Mouse (Mus musculus) heart, adult 2 months (tissue): ENCODE measurements at regions not wholly inside any gene's neighbourhood (a gene's known extent, or its start where the extent isn't known, plus 50 kb on each side); places are given as distances from the start of the nearest gene placed in this dataset.

Source experiments
- DNase-seq, 2 experiments: peaks; one replicate each; pipeline ENCODE4 v3.0.0; 2021
- H3K27ac ChIP-seq: fragments of 200-600 bp; 2 replicates; pipeline ENCODE4 v1.8.1; 2022
- H3K27me3 ChIP-seq: fragments of 200-500 bp; 2 replicates; pipeline ENCODE4 v1.6.1; 2012; ENCODE audit warnings: mild to moderate bottlenecking, low read length, inconsistent platforms, mixed read lengths; ENCODE audit not compliant: control insufficient read depth, insufficient read depth
- H3K36me3 ChIP-seq: fragments of 200-500 bp; 2 replicates; pipeline ENCODE4 v1.6.1; 2012; ENCODE audit warnings: low read length, inconsistent platforms; ENCODE audit not compliant: control insufficient read depth, insufficient read depth
- H3K4me1 ChIP-seq: fragments of 200-500 bp; 2 replicates; pipeline ENCODE4 v1.6.1; 2011; ENCODE audit warnings: low read length; ENCODE audit not compliant: control insufficient read depth, insufficient read depth
- H3K4me3 ChIP-seq: fragments of 200-600 bp; 2 replicates; pipeline ENCODE4 v1.8.1; 2022
- H3K79me2 ChIP-seq: fragments of 200-500 bp; replicated peaks from 2 replicates; pipeline ENCODE4 v1.6.1; 2012; ENCODE audit warnings: mild to moderate bottlenecking, inconsistent platforms, low read length, moderate library complexity, mixed read lengths; ENCODE audit not compliant: control insufficient read depth, insufficient read depth
- H3K9ac ChIP-seq: fragments of 200-500 bp; 2 replicates; pipeline ENCODE4 v1.6.1; 2012; ENCODE audit warnings: low read depth, mild to moderate bottlenecking, control low read depth, inconsistent platforms, low read length, mixed read lengths
- CTCF ChIP-seq: fragments of 200-600 bp; IDR thresholded peaks from 2 replicates; pipeline ENCODE4 v1.8.1; 2022; ENCODE audit warnings: antibody characterized with exemption, mild to moderate bottlenecking, moderate library complexity
- EP300 ChIP-seq: fragments of 200-500 bp; IDR thresholded peaks from 2 replicates; pipeline ENCODE4 v1.6.1; 2011; ENCODE audit warnings: low read depth, low read length, control low read depth; ENCODE audit not compliant: insufficient read depth
- POLR2A ChIP-seq: fragments of 200-500 bp; IDR thresholded peaks from 2 replicates; pipeline ENCODE4 v1.6.1; 2011; ENCODE audit warnings: mild to moderate bottlenecking, low read depth, low read length, control low read depth; ENCODE audit not compliant: insufficient read depth
- WGBS: fragments of 180-500 bp; shearing (Covaris S2); methylation state at CpG from one replicate; pipeline ENCODE4 v1.1.7; 2018; 5-methylcytosine and 5-hydroxymethylcytosine counted together
- intact Hi-C: fragments of 180-260 bp; cut with DNase I; formaldehyde crosslinking; loops from one replicate; pipeline ENCODE4 v1.15.1; 2025

DNA sequence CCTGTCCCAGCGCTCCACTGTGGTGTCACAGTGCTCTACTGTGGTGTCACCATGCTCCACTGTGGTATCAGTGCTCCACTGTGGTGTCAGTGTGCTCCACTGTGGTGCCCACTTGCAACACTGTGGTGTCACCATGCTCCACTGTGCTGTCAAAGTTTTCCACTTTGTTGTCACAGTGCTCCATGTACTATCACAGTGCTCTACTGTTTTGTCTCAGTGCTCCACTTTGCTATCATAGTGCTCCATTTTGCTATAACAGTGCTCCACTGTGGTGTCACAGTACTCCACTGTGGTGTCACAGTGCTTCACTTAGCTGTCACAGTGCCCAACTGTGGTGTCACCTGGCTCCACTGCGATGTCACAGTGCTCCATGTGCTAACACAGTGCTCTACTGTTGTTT is 72.0 kb upstream of the Trpm1 start:
- H3K9ac ChIP-seq = no peak overlapping the region
- no peaks in the 10 kb centered on the region for H3K79me2 ChIP-seq
- H3K4me3 ChIP-seq = no peak overlapping the region
- WGBS = 68% methylated on average over 2 of the region's 2 CpGs
- no peak for DNase-seq
- no peak overlapping the region for H3K27ac ChIP-seq
- TF ChIP-seq EP300 (no peak), CTCF (no peak), POLR2A (no peak)
- intact Hi-C loops = no loop called here
- no peaks in the 10 kb centered on the region for H3K27me3 ChIP-seq
- H3K4me1 ChIP-seq = no peaks in the 10 kb centered on the region
- H3K36me3 ChIP-seq = no peaks in the 10 kb centered on the region

DNA sequence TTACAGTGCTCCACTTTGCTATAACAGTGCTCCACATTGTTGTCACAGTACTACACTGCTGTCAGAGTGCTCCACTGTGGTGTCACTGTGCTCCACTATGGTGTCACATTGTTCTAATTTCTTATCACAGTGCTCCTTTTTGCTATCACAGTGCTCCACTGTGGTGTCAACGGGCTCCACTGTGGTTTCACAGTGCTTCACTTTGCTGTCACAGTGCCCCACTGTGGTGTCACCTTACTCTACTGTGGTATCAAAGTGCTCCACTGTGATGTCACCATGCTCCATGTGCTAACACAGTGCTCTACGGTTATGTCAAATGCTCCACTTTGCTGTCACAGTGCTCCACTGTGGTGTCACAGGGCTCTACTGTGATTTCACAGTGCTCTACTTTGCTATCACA is 72.6 kb upstream of the Trpm1 start:
- H3K36me3 ChIP-seq = no peaks in the 10 kb centered on the region
- H3K4me1 ChIP-seq = no peaks in the 10 kb centered on the region
- no peak for DNase-seq
- H3K79me2 ChIP-seq = no peaks in the 10 kb centered on the region
- no peak overlapping the region for H3K9ac ChIP-seq
- H3K4me3 ChIP-seq = no peak overlapping the region
- H3K27me3 ChIP-seq = no peaks in the 10 kb centered on the region
- TF ChIP-seq CTCF (no peak), POLR2A (no peak), EP300 (no peak)
- H3K27ac ChIP-seq = no peak overlapping the region
- 68% methylated on average over 2 of the region's 2 CpGs for WGBS
- intact Hi-C loops = no loop called here

DNA sequence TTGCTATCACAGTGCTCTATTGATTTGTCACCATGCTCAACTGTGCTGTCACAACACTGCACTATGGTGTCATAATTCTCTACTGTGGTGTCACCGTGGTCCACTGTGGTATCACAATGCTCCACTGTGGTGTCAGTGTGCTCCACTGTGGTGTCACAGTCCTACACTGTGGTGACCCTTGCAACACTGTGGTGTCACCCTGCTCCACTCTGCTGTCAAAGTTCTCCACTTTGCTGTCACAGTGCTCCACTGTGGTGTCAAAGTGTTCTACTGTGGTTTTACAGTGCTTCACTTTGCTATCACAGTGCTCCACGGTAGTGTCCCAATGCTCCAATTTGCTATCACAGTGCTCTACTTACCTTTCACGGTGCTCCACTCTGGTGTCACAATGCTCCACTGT is 74.3 kb upstream of the Trpm1 start:
- no peak overlapping the region for H3K27ac ChIP-seq
- no peaks in the 10 kb centered on the region for H3K36me3 ChIP-seq
- 87% methylated on average over 3 of the region's 3 CpGs for WGBS
- no peak overlapping the region for H3K4me3 ChIP-seq
- H3K79me2 ChIP-seq = no peaks in the 10 kb centered on the region
- no peak for TF ChIP-seq CTCF
- no peak for TF ChIP-seq EP300
- no peak for TF ChIP-seq POLR2A
- H3K27me3 ChIP-seq = no peaks in the 10 kb centered on the region
- no peak overlapping the region for H3K9ac ChIP-seq
- no peak for DNase-seq
- no peaks in the 10 kb centered on the region for H3K4me1 ChIP-seq
- intact Hi-C loops = no loop called here

DNA sequence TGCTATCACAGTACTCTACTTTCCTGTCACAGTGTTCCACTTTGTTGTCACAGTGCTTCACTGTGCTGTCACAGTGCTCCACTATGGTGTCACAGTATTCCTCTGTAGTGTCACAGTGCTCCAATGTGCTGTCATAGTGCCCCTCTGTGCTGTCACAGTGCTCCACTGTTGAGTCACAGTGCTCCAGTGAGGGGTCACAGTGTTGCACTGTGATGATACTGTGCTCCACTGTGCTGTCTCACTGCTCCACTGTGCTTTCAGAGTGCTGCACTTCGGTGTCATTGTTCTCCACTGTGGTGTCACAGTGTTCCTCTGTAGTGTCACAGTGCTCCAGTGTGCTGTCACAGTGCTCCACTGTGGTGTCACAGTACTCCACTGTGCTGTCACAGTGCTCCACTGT is 75.0 kb upstream of the Trpm1 start:
- no peak overlapping the region for H3K27ac ChIP-seq

DNA sequence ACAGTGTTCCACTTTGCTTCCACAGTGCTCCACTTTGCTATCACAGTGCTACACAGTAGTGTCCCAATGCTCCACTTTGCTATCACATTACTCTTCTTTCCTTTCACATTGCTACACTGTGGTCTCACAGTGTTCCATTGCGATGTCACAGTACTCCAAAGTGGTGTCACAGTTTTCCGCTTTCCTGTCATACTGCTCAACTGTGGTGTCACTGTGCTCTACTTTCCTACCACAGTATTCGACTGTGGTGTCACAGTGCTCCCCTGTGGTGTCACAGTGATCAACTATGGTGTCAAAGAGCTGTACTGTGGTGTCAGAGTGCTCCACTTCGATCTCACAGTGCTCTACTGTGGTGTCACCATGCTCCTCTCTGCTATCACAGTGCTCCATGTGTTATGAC is 76.1 kb upstream of the Trpm1 start:
- Histone ChIP-seq H3K27ac (no peak overlapping the region), H3K79me2 (no peaks in the 10 kb centered on the region), H3K27me3 (no peaks in the 10 kb centered on the region), H3K4me3 (no peak overlapping the region), H3K36me3 (no peaks in the 10 kb centered on the region), H3K4me1 (no peaks in the 10 kb centered on the region), H3K9ac (no peak overlapping the region)
- DNase-seq = peak; percentile 37 to 44
- intact Hi-C loops = loop anchor here (1.0 to 2.0 kb wide), 3 partner anchors 137 to 324 kb away; no protein-coding TSS in a partner anchor
- WGBS = 56% methylated on average over 4 of the region's 4 CpGs
- TF ChIP-seq POLR2A = no peak
- TF ChIP-seq CTCF = peak; percentile 69

More for the DNA sequence above, 75.0 kb upstream of the Trpm1 start:
- no peaks in the 10 kb centered on the region for H3K79me2 ChIP-seq
- WGBS = 60% methylated on average over 1 of the region's 1 CpGs
- intact Hi-C loops = no loop called here
- no peaks in the 10 kb centered on the region for H3K4me1 ChIP-seq
- TF ChIP-seq CTCF = no peak
- TF ChIP-seq POLR2A = no peak
- no peak for TF ChIP-seq EP300
- no peaks in the 10 kb centered on the region for H3K36me3 ChIP-seq
- H3K9ac ChIP-seq = no peak overlapping the region
- peak in 1 of 2 experiments; percentile 1 for DNase-seq
- H3K27me3 ChIP-seq = no peaks in the 10 kb centered on the region
- H3K4me3 ChIP-seq = no peak overlapping the region

DNA sequence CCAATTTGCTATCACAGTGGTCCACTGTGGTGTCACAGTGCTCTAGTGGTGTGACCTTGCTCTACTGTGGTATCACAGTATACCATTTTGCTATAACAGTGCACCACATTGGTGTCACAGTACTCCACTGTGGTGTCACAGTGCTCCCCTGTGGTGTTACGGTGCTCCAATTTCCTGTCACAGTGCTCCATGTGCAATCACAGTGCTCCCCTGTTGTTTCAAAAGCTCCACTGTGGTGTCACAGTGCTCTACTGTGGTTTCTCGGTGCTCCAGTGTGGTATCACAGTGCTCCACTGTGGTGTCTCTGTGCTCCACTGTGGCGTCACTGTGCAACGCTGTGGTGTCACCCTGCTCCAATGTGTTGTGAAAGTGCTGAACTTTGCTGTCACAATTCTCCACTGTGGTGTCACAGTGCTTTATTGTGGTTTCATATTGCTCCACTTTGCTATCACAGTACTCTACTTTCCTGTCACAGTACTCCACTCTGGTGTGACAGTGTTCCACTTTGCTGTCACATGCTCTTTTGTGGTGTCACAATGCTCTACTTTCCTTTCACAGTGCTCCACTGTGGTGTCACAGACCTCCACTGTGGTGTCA is 76.8 kb upstream of the Trpm1 start:
- H3K27me3 ChIP-seq = no peaks in the 10 kb centered on the region
- H3K27ac ChIP-seq = no peak overlapping the region
- no peak overlapping the region for H3K9ac ChIP-seq
- H3K4me1 ChIP-seq = no peaks in the 10 kb centered on the region
- intact Hi-C loops = loop anchor here (1.0 to 2.0 kb wide), 3 partner anchors 136 to 324 kb away; no protein-coding TSS in a partner anchor
- WGBS = 87% methylated on average over 4 of the region's 4 CpGs
- no peak overlapping the region for H3K4me3 ChIP-seq
- no peaks in the 10 kb centered on the region for H3K36me3 ChIP-seq
- TF ChIP-seq EP300 (no peak), CTCF (no peak), POLR2A (no peak)
- no peaks in the 10 kb centered on the region for H3K79me2 ChIP-seq
- DNase-seq = peak; percentile 1 to 17
